Mouse (Mus musculus) E14TG2a.4 (cell line): ENCODE data around the gene Slc44a4.

Source experiments
- H3K27me3 ChIP-seq: 2 replicates; pipeline ENCODE4 v1.6.1; 2014; ENCODE audit warnings: low read length, control low read depth; ENCODE audit not compliant: insufficient read depth
- H3K36me3 ChIP-seq: 2 replicates; pipeline ENCODE4 v1.6.1; 2014; ENCODE audit warnings: low read length, control low read depth; ENCODE audit not compliant: insufficient read depth
- H3K4me1 ChIP-seq: replicated peaks from 2 replicates; pipeline ENCODE4 v1.6.1; 2014; ENCODE audit warnings: low read depth, low read length, control low read depth
- H3K4me3 ChIP-seq: replicated peaks from 2 replicates; pipeline ENCODE4 v1.5.1; 2014; ENCODE audit warnings: mild to moderate bottlenecking, low read length
- H3K9me3 ChIP-seq: 2 replicates; pipeline ENCODE4 v1.6.1; 2014; ENCODE audit warnings: low read length, control low read depth
- CTCF ChIP-seq: conservative IDR thresholded peaks from 2 replicates; pipeline ENCODE4 v1.5.1; 2014; ENCODE audit warnings: low read length
- NANOG ChIP-seq: IDR thresholded peaks from 2 replicates; pipeline ENCODE4 v1.6.1; 2014; ENCODE audit warnings: borderline replicate concordance, low read length, mixed read lengths
- POU5F1 ChIP-seq: IDR thresholded peaks from 2 replicates; pipeline ENCODE4 v1.6.1; 2014; ENCODE audit warnings: low read length, borderline replicate concordance

Slc44a4 gene

DNA sequence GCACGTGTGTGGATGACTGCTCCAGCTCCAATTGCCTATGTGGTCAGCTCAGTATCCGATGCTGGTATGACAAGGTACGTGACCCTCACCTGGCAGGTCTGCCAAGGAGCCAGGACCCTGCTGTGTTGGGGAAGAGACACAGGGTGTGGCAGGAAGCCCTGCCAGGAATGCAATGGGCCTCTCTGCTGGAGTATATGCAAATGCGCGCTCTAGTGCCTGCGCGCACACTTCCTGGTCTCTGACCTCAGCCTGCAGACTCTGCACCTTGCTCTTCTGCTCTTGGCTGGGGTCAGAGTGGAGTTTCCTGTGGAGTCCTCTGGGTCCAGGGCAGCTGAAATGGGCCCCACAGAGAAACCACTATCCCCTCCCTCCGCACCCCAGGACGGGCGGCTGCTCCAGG, 3.3 kb upstream of the Slc44a4 start:
- Histone ChIP-seq H3K9me3 (no peaks in the 10 kb centered on the region), H3K36me3 (peaks cover 80% of the 10 kb centered on the region), H3K4me3 (peak overlapping the region; percentile 79), H3K4me1 (peaks cover 100% of the 10 kb centered on the region), H3K27me3 (no peaks in the 10 kb centered on the region)
- peak; percentile 33; the same call in 1 of the 2 replicates for TF ChIP-seq POU5F1
- peak; percentile 40; the same call in 1 of the 2 replicates for TF ChIP-seq NANOG
- TF ChIP-seq CTCF, result no peak

DNA sequence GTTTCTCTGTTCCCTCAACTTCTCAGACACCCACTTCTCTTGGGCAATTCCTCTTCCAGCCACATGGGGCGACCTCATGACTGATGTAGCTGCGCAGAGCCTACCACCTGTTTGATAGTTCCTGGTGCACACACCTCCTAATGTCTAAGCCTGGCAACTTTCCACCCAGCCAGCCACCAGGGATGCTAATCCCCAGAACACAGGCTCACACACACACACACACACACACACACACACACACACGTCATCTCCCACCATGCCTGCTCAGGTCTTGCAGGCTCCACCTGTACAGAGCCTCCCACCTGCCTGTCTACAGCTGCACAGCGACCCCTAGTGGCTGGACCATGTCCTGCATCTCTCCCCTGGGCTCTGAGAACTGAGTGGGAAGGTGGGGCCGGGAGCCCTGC, 2.3 kb upstream of the Slc44a4 start:
- no peaks in the 10 kb centered on the region for H3K27me3 ChIP-seq
- peak overlapping the region; percentile 79 for H3K4me3 ChIP-seq
- peaks cover 92% of the 10 kb centered on the region for H3K4me1 ChIP-seq
- no peaks in the 10 kb centered on the region for H3K9me3 ChIP-seq
- no peak for TF ChIP-seq POU5F1
- no peak for TF ChIP-seq NANOG
- TF ChIP-seq CTCF, result peak; percentile 92
- H3K36me3 ChIP-seq, result peaks cover 71% of the 10 kb centered on the region

DNA sequence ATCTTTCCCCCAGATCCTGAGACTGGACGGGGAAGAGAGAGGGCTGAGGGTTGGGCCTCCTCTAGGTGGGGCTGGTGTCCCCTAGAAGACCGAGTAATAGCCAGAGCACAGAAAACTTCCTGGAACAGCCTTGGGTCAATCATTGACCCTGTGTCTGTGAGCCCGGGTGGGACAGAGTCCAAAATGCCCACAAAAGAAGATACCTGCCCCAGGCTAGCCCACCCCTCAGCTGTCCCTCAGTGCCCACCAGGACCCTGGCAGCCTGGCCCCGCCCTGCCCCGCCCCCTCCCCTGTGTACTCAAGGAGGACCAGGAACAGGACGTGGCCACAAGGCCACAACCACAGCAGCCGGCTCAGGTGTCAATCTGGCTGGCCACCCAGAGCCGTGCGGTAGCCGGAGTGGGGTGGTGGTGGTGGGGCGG, 1.2 kb downstream of the Slc44a4 start:
- Histone ChIP-seq H3K9me3 (no peaks in the 10 kb centered on the region), H3K4me1 (peaks cover 72% of the 10 kb centered on the region), H3K36me3 (peaks cover 36% of the 10 kb centered on the region), H3K27me3 (no peaks in the 10 kb centered on the region), H3K4me3 (peak overlapping the region; percentile 35; the same call in 1 of the 2 replicates)
- no peak for TF ChIP-seq POU5F1
- no peak for TF ChIP-seq NANOG
- TF ChIP-seq CTCF, result no peak

DNA sequence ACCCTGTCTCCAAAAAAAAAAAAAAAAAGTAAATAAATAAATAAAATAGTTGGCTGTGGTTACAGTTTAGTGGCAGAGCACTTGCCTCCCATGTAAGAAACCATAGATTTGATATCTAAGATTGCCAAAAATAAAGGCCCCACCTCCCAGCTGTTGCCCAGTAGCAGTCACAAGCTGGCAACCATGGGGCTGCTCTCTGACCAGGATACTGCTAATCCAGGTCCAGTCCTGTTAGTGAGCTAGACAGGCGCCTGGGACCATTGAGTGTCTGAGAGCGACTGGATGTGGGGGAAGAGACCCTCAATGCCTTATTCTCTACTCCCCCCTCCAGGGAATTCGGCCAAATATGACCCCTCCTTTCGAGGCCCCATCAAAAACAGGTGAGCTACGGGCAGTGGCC, 2.0 kb downstream of the Slc44a4 start:
- Histone ChIP-seq H3K27me3 (no peaks in the 10 kb centered on the region), H3K9me3 (no peaks in the 10 kb centered on the region), H3K4me1 (peaks cover 63% of the 10 kb centered on the region), H3K36me3 (peaks cover 27% of the 10 kb centered on the region), H3K4me3 (no peak overlapping the region)
- no peak for TF ChIP-seq POU5F1
- TF ChIP-seq NANOG, result no peak
- no peak for TF ChIP-seq CTCF

DNA sequence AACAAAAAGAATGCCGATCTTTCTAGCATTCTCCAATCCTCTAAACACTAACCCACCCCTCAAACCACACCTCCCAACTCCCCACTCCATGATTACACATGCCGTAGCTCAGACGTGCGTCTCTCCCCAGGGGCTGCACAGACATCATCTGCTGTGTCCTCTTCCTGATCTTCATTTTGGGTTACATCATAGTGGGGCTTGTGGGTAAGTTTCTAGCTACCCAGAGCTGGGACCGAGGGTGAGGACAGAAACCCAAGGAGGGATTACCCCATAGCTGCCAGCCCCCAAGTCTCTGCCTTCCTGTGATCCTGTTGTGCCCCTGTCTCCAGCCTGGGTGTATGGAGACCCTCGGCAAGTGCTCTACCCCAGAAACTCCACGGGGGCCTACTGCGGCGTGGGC, 2.9 kb downstream of the Slc44a4 start:
- H3K9me3 ChIP-seq, result no peaks in the 10 kb centered on the region
- peaks cover 19% of the 10 kb centered on the region for H3K36me3 ChIP-seq
- peak overlapping the region; percentile 52 for H3K4me3 ChIP-seq
- H3K27me3 ChIP-seq, result no peaks in the 10 kb centered on the region
- TF ChIP-seq POU5F1, result no peak
- TF ChIP-seq CTCF, result no peak
- no peak for TF ChIP-seq NANOG
- peaks cover 55% of the 10 kb centered on the region for H3K4me1 ChIP-seq

DNA sequence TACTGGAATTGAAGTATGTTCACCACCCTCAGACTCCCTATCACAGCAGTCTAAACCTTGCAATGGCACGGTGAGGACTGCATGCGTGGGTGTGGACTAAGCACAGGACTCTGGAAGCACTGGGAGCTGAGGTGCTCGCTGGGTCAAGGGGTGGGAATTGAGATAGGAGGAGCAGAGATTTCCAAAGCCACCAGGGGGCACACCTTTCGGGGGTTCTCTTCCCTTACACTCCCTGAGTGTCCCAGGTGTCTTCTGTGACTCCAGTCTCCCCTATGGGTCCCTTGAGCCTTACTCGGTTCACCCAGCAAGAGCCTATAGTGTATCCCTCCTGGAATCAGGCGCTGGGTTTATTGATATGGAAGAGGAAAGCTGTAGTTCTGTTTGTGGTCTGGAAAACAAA, 8.7 kb downstream of the Slc44a4 start:
- peaks cover 17% of the 10 kb centered on the region for H3K4me1 ChIP-seq
- TF ChIP-seq CTCF (peak; percentile 43), NANOG (no peak)
- H3K36me3 ChIP-seq, result no peaks in the 10 kb centered on the region
- no peaks in the 10 kb centered on the region for H3K9me3 ChIP-seq
- no peaks in the 10 kb centered on the region; the same call in 1 of the 2 replicates for H3K27me3 ChIP-seq
- H3K4me3 ChIP-seq, result no peak overlapping the region

DNA sequence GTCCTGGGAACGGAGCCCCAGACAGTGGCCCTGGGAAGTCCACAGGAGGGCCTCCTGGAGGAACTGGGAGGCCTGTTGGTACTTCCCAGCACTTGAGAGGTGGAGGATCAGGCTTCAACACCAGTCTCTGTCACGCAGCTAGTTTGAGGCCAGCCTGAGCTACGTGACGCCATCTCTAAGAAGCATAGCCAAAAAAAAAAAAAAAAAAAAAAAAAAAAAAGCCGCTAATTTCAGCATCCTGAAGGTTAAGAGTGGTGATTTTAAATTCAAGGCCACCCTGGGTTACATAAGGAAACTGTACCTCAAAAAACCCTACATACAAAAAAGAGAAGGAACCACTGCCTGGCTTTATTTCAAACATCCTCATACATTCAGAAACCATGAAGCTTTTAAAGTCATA, 10.0 kb downstream of the Slc44a4 start:
- no peaks in the 10 kb centered on the region for H3K36me3 ChIP-seq
- H3K4me3 ChIP-seq, result no peak overlapping the region
- H3K4me1 ChIP-seq, result peaks cover 25% of the 10 kb centered on the region
- TF ChIP-seq CTCF (no peak), POU5F1 (no peak), NANOG (no peak)
- H3K9me3 ChIP-seq, result no peaks in the 10 kb centered on the region
- no peaks in the 10 kb centered on the region; the same call in 1 of the 2 replicates for H3K27me3 ChIP-seq

DNA sequence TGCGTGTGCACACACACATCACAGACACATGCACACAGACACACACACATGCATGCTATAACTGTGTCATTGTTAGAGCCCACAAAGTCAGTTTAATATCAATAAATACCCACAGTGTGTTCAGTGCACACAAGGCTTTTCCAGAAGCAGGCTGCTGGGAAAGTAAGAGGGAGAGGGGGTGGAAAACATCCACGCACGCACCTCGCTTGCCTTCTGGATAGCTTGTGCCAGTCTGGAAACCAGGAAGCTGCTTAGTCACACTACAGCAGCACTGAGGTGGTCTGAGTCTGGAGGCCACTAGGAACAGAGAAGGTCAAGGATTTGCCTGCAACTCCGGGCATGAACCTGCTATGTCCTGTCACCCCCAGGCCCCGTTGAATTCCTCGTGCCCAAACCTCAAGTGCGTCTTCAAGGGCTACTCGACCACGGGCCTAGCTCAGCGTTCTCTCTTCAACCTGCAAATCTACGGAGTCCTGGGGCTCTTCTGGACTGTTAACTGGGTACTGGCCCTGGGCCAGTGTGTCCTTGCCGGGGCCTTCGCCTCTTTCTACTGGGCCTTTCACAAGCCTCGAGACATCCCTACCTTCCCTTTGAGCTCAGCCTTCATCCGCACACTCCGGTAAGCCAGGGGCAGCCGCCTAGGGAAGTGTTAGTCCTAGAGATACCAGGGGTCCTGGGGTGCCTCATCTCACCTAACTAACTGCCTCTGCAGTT, 13.2 kb downstream of the Slc44a4 start:
- H3K4me1 ChIP-seq, result peaks cover 43% of the 10 kb centered on the region
- peaks cover 11% of the 10 kb centered on the region for H3K27me3 ChIP-seq
- H3K36me3 ChIP-seq, result peaks cover 2% of the 10 kb centered on the region
- peak overlapping the region; percentile 72 for H3K4me3 ChIP-seq
- no peaks in the 10 kb centered on the region for H3K9me3 ChIP-seq
- TF ChIP-seq POU5F1, result no peak
- TF ChIP-seq NANOG, result no peak
- no peak for TF ChIP-seq CTCF

DNA sequence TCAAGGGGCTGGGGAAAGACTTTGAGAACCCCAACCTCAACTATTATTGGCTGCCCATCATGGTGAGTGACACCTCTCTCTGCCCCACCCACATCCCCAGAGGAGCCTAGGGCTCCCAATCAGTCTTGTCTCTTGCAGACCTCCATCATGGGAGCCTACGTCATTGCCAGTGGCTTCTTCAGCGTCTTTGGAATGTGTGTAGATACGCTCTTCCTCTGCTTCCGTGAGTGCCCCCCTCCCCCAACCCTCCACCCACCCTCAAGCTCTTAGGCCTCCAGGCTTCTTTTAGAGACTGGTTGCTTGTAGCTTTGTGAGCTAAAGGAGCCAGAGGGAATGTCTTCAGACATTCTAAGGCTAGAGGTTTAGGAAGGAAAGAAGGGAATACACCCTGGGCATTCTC, 14.6 kb downstream of the Slc44a4 start:
- peak overlapping the region; percentile 72 for H3K4me3 ChIP-seq
- TF ChIP-seq NANOG, result no peak
- TF ChIP-seq CTCF, result no peak
- TF ChIP-seq POU5F1, result no peak

More for the DNA sequence above, 14.6 kb downstream of the Slc44a4 start:
- Histone ChIP-seq H3K4me1 (peaks cover 46% of the 10 kb centered on the region), H3K36me3 (peaks cover 11% of the 10 kb centered on the region), H3K27me3 (peaks cover 23% of the 10 kb centered on the region), H3K9me3 (no peaks in the 10 kb centered on the region)
